Mouse (Mus musculus): ENCODE data around the gene Hist3h2a.
"Not testable (repeated sequence)": the region's sequence is repeated elsewhere in the genome, so short reads cannot be mapped to it uniquely, and the experiment has no call there.

Gene Hist3h2a

DNA sequence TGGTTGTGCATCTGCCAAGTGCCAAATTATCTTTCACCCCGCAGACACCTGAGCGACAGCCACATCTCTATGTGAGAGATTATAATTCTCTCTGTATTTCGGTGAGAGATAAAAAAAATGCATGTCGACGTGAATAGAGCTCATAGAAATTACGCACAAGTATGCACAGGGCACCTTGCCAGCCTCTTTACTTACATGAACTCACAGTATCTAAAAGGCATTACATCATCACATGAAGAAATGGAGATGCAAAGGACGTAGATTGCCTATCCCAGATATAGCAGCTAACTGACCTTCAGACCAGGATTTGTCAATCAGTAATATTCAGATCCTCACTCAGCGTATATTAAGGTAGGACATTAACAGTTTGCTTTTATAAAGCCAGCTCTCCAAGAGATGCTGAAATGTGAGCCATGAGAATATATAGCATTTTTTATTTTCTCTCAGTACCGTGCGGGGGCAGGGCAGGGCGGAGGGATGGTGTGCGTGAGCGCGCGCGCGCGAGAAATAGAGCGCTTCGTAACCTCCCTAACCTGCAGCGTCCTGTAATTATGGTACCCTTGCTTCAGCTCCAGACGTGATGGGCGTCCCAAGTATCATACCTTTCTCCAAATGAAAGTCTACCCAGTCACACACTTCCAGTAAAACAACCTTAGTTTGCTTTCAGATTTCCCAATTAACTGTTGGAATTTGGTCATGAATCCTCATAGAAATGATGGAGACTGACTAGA is 6.5 kb upstream of the Hist3h2a start:
- no peak for DNase-seq (ENCODE audit: low spot score)

DNA sequence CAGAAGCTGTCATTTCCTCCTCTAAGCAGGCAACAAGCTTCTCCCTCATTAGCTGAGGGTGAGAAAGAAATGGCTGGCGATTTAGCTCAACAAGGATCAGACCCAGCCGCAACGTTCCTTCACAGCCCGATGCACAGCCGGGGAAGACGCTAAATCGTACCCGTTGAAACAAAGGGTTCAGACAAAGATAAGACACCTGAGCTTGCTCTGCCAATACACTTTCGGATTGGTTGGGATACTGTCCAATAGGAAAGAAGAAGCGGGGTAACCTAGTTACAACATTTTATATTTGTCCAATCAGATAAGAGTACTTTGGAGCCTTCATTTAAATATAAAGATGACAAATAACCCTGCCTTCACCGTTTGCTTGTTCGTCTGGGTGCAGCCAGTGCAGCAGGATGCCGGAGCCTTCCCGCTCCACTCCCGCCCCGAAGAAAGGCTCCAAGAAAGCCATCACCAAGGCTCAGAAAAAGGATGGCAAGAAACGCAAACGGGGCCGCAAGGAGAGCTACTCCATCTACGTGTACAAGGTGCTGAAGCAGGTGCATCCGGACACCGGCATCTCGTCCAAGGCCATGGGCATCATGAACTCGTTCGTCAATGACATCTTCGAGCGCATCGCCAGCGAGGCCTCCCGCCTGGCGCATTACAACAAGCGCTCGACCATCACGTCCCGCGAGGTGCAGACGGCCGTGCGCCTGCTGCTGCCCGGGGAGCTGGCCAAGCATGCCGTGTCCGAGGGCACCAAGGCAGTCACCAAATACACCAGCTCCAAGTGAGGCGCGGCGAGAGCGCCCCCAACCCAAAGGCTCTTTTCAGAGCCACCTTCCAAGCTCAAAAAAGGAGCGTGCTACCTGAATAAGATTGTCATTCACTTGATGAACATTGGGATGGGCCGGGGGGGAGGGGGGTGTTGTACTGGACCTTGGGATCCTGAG is 5.7 kb upstream of the Hist3h2a start, which contains the start of gene Hist3h2ba:
Hist3h2ba (plus strand) TSS at position 379 of the 938 bp plus-strand sequence.
- DNase-seq (ENCODE audit: low spot score) = peak; percentile 68

DNA sequence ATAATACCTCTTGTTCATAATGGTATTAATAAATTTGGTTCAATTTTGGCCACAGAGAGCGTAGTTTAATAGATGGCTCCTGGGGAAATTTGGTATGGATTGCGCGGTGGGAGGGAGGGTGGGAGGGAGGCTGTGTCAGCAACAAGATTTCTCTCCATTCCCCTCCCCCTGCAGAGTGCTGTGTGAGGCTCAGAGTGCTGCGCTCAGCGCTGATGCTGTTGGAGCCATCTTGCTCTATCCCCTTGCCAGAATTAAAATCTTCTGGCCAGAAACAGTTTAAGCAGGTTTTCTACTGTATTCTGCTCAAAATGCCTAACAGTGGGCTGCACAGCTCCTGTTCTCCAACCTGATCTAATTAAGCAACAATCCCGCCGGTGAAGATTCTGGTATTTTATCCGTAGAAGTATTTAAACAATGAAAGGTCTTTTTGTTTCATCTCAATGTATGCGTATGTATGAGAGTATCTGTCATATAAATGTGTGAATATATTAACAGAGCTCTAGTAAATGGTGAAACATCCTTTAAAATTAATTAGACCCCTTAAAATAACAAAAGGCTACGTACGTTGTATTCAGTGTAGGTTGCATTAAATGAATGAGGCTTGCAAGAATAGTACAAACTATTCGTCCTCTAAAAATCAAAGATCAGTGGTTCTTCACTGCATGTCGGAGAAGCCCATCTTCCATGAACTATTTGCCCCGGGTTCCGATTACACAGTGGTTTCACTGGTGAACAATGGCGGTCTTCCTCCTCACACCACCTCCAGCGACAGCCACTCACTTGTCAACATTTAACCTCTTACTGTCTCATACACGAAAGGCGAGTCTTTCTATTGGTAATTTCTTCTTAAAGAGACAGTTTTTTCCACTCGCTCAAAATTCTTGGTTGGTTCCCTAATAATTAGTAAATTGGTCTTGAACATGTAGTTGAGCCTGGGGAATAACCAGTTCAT is 4.7 kb upstream of the Hist3h2a start:
- no peak for DNase-seq (ENCODE audit: low spot score)

DNA sequence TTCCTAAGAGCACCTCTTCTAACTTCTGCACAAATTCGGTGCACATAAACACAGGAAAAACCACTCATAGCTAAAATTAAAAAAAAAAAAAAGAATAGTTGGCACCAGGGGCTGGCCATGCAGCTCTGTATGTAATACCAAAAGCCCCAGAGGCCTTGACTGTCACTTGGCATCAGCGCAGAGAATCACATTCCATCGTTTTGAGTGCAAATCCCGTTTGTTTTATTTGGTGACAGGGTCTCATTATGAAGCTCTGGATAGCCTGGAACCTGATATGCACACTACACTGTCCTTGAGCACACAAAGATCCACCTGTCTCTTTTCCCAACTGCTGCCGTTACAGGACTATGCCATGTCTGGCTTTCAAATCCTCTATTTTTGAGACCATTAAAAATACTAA is 3.3 kb upstream of the Hist3h2a start:
- no peak for DNase-seq (ENCODE audit: low spot score)

DNA sequence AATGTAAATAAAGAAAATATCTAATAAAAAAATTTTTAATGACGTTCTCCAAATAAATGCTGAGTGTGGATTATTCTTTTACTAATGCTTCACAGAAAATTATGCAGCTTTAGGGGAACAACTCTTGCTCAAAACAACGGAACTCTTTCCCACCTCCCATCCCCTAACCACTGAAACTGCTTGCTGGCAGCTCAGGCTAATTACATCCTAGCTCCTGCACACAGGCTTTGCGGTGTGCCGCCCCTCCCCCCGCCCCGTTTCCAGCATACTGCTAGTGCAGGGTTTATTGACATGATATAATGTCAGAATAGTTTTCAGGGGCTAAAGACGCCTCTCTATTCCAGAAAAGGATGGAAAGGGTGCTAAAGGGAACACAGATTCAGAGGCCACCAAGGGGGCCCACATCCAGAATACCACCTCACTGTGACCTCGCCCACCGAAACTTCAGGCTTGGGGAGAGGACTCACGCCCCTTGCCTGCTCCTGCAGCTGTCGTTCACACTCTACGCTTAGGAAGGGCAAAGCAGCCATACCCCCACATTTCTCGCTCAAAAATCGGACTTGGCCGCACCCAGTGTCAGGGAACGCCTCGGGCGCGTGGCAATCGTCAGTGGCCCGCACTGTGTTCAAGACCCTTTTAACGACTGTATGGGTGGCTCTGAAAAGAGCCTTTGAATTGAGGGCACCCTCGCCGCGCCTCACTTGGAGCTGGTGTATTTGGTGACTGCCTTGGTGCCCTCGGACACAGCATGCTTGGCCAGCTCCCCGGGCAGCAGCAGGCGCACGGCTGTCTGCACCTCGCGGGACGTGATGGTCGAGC is 925 bp upstream of the Hist3h2a start:
- DNase-seq (ENCODE audit: low spot score) = no peak

DNA sequence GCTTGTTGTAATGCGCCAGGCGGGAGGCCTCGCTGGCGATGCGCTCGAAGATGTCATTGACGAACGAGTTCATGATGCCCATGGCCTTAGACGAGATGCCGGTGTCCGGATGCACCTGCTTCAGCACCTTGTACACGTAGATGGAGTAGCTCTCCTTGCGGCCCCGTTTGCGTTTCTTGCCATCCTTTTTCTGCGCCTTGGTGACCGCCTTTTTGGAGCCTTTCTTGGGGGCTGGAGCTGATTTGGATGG is 390 bp upstream of the Hist3h2a start:
- DNase-seq (ENCODE audit: low spot score) = not testable (repeated sequence)

DNA sequence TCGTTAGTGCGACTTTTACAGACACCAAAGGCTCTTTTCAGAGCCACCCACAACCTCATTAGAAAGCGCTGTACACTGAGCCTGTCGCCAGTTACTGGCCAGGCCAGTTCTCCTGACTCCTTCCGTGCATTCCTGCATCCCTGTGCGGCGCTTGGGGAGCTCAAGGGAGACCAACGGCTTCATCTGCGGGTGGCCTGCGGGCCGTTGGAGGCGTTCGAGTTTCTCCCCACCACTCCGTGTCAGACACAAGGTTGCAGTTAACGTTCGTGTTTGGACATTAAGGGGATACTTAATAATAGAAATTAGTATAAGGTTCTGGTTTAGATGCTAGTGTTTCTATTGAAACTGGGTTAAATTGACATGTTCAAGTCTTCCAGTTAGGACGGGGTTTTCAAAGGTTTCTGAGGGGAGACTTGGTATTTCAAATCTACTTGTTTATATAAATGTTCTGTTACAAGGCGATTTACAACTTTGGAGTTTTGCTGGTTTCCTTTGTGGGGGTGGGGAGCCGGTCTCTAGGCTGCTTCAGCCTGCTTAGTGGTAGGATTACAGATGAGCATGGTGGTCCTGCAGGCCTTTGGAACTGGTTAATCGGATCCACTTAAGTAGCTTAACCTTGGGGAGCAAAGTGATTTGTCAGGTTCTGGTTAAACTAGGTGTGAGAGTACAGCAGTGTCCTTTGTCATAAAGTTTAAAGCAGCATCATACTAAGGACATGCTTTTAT is 820 bp downstream of the Hist3h2a start:
- DNase-seq (ENCODE audit: low spot score) = no peak

DNA sequence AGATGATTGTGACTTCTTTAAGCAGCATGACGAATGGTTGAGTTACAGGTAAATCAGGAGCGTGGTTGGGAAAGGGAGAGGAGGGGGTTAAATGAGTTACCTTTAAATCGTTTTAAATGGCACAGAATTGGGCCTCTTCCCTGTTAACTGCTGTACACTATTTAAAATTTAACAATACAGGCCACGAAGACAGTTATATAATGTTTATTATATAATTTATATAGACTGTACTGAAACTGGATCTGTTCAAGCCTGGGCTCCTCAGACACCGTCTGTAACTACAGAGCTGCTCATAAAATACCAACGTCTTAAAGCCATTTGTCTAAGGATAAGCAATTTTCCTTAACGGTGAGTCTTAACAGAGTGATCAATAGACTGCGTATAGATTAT is 1.4 kb downstream of the Hist3h2a start:
- DNase-seq (ENCODE audit: low spot score) = no peak

DNA sequence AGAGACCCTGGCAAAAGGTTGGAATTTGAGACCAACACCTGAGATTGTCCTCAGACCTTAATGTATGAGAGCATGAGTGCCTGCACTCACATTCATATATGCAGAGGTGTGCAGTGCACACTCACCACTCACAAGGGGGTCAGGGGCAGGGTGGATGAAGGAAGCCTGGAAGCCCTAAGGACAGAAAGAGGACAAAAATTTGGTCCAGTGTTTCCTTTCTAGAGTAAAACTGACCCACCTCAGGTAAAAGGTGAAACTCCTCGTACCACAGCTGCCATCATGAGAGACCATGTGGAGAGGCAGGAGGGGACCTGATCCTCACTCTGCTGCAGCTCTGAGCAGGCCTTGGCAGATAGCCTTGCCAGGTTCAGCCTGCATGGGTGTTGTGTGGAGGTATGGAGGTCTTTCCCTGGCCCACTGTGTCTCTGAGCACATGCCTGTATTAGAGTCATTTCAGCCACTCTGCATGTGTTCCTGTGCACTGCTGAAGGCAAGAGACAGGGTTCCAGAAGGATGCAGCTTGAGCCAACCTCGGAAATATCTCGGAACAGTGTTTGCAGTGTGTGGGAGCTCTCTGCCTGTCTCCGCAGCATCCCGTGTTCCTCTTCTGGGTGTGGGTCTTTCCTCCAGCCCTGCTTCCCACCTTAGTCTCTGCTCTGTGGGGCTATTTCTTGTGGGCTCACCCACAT is 2.9 kb downstream of the Hist3h2a start:
- no peak for DNase-seq (ENCODE audit: low spot score)

DNA sequence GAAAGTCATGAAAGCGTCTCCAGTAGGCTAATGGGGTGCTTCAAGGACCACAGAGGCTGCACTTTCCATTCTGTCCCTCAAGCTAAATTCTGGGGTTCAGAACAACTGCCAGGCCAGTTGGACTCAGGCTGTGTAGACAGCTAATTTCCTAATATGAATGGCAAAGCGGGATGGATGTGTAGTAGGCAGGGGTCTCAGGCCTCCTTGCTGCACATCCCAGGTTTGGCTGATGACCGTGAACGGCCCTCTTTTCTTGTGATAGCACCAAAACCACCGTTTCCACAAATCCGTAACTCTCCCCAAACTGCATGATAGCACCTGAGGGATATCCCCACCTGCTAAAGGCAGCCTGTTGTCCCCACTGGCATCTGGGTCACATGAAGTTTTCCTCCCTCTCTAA is 4.1 kb downstream of the Hist3h2a start:
- DNase-seq (ENCODE audit: low spot score) = no peak

DNA sequence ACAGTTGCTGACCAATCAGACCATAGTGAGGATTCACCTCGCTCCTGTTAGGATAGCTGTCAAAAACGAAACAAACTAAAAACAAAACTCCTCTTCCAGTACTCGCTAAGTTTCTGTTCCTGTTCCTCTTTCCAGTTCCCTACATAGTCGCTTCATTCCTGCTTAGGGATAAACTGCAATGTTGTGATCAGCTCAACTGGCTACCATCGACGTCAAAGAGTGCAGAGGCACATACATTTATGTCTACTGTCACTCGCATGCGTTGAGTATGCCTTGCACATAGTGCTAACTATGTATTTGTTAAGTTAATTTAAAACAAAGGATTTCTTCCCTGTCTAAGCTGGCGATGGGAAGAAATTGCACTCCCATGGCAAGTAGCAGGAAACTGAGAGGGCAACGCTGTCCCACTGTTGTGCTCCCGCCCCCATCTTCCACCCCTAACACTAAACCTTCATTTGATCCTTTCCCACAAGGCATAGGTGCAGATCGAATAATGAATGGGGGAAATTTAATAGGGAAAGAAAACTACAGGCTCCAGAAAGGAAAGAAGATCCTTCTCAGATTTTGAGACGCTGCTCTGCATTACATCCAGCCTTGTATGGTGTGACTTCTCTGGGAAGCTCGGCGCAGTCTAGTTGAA is 4.8 kb downstream of the Hist3h2a start:
- DNase-seq (ENCODE audit: low spot score) = no peak

DNA sequence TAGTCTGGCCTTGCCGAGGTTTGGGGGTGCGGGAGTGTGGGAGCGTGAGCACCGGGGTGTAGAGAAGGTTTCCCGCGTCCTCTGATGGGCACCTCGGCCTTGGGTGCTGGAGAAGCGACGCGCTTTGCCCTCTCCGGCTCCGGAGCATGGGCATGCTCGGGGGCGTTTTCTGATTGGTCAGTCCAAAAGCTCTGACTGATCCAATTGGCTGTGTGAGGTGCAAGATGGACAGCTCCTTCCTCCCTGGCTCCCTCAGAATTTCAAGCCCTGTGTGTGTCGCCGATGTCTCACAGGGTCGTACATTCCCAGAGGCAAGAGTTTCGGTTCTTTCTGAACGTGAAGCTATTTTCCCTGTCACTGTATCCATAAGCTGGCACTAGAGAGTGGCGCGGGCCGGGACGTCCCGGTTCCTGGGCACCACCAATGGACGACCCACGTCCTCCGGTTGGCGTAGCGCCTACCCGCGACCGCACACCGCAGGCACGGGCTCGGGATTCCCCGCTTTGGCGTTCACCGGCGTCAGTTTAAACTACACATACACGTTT is 5.5 kb downstream of the Hist3h2a start:
- DNase-seq (ENCODE audit: low spot score) = peak; percentile 87

DNA sequence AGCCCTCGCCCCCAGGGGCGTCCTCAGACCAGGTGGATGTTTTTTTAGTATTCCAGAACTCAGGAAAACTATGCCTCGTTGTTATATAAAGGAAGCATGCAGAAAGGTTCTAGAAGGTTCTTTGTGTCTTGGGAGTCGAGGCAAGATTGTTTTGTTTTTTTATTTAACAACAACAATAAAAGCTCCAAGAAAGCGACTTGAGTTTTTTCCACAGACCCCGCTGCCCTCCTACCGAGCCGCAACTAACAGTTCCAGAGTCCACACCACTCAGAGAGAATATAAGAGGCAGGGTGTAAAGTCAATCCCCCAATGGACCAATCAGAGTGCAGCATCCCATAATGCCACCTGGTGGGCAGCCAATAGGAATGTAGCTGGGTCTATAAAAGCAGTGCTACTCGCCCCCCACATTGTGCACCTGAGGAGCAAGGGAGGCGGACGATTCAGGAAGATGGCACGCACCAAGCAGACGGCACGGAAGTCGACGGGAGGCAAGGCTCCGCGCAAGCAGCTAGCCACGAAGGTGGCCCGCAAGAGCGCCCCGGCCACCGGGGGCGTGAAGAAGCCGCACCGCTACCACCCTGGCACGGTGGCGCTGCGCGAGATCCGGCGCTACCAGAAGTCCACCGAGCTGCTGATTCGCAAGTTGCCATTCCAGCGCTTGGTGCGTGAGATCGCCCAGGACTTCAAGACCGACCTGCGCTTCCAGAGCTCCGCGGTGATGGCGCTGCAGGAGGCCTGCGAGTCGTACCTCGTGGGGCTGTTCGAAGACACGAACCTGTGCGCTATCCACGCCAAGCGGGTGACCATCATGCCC is 7.1 kb downstream of the Hist3h2a start:
- no peak for DNase-seq (ENCODE audit: low spot score)

DNA sequence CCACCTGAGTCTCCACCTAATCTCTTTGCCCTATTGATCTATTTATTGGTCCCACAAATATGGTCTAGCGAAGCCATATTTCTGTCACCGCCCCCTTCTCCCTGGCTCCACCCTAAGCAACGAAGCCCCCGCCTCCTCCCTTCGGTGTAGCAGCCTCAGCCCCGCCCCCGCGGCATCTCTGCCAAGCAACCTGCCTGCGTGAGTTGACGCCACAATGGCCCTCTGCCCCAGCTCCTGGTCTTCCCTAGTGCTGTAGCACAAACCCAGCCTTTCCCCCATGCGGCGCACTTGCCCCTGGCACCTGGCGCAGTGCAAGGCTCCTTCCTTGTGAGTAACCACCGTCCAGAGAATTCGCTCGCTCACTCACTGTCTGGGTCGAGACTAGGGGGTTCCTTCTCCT is 9.1 kb downstream of the Hist3h2a start:
- DNase-seq (ENCODE audit: low spot score) = no peak

DNA sequence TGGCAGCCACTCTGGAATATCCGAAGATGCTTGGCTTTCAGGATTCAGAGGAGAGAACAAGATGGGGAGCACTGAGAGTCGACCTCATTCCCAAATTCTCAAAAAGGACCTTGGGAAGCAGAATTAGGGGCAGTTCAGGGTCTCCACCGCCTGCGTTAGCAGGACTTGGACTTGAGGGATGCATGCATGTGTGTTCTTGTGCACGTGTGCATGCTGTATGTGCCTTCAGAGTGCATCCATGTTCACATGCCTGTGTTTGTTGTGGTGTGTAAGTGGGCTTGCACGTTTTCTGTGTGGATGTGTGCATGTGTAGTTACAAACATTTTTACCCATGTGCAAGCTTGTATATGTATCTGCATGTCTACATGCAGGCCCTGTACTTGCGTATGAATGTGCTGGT is 9.7 kb downstream of the Hist3h2a start:
- no peak for DNase-seq (ENCODE audit: low spot score)

DNA sequence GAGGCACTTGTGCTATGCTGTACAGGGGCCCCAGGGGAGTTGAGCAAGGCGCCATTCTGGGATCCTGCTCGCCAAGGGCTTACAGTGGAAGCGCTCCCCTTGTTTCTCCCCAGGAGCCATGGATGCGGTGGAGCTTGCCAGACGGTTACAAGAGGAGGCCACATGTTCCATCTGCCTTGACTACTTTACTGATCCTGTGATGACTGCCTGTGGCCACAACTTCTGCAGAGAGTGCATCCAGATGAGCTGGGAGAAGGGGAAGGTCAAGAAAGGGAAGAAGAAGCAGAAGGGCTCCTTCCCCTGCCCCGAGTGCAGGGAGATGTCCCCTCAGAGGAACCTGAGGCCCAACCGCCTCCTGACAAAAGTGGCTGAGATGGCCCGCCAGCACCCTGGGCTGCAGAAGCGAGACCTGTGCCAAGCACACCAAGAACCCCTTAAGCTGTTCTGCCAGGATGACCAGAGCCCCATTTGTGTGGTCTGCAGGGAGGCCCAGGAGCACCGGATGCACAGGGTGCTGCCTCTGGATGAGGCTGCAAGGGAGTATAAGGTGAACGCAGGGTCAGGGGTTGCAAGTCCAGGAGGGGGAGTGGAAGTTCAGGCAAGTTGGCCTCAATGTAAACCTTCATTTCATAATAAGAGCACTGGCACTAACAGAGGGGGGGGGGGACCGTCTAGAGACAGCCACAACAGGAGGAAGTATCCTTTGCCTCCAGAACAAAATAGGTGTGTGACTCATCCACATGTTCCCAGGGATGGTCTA is 10.7 kb downstream of the Hist3h2a start:
- DNase-seq (ENCODE audit: low spot score) = no peak

DNA sequence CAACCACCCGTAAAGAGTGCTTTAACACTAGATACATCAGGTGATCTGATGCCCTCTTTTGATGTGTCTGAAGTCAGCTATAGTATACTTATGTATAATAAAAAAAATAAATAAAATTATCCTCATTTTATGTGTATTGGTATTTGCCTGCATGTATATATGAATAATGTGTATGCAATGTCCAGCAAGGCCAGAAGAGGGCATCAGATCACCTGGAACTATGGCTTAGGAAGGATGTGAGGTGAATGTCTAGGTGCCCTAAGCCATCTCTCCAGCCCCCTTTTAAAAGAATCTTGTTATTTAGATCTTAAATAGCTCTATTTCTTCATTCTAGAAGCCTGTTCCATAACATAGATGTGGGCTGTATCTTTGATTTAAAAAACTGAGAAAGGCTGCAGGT is 12.9 kb downstream of the Hist3h2a start:
- no peak for DNase-seq (ENCODE audit: low spot score)

DNA sequence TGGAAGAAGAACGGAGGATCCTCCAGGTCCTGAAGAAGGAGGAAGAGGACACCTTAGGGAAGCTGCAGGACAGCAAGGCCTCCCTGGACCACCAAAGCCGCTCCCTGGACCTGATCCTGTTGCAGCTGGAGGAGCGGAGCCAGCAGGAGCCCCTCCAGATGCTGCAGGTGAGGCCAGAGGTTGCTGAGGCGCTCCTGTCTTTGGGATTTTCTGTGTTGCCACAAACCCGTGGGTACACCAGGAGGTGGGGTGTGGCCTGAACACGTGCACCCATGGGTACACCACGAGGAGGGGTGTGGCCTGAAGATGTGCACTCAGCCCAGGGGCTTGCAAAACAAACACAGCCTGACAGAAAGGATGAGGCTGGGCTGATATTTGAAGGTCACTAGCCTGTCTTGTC is 14.1 kb downstream of the Hist3h2a start:
- DNase-seq (ENCODE audit: low spot score) = no peak

Measured in lung, postnatal 25 days (tissue).